16 mouse cellular contexts compared by ENCODE assay signal in the genomic region with DNA sequence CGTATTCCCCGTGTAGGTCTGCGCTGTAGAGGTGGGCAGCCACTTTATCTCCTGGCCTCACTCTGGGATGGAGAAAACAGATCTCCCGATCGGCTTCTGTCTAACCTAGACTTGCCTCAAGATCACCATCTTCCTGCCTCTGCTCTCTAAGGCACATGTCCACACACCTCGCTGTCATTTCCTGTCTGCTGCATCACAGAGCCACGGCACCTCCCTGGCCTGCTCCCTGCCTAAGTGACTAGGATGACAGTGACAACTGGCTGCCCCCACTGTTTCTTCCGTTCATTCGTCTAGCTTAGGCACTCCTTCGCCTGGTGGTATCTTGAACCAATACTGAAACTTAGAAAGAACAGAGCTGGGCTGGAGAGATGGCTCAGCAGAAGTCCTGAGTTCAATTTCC. TPM values are rescaled to one million over a fixed set of nuclear protein-coding genes. Genes with fewer than 3 reads are reported as not detected.
"Had no signal": no experiment of that assay in that cellular context is flagged by ENCODE, and none has a peak within 500 bp of the region (broad histone marks: within the 10 kb centered on the region; RNA-seq: fewer than 3 reads in every experiment).

No protein-coding gene starts in this region.

- ATAC-seq: liver, postnatal 0 days; midbrain, embryonic 16.5 days had no signal

- DNase-seq: kidney, adult 2 months; kidney, postnatal 25 days; layer of hippocampus, postnatal 36 days; liver; liver, embryonic 13.5 days; liver, postnatal 0 days; lung, postnatal 14 days; right cerebral cortex, postnatal 14 days had no signal

- H3K27me3 ChIP-seq: limb, embryonic 12.5 days; liver, embryonic 13.5 days; lung, embryonic 15.5 days; stomach, embryonic 15.5 days had no signal

- H3K4me3 ChIP-seq: limb, embryonic 12.5 days; liver, embryonic 13.5 days; lung, embryonic 15.5 days; midbrain, embryonic 10.5 days; stomach, embryonic 15.5 days had no signal

- H3K4me1 ChIP-seq: limb, embryonic 12.5 days; liver, embryonic 13.5 days; lung, embryonic 15.5 days; midbrain, embryonic 10.5 days; stomach, embryonic 15.5 days had no signal

- H3K36me3 ChIP-seq: limb, embryonic 12.5 days; lung, embryonic 15.5 days; midbrain, embryonic 10.5 days had no signal

- H3K27ac ChIP-seq: limb, embryonic 12.5 days; liver, embryonic 13.5 days; lung, embryonic 15.5 days; macrophage; midbrain, embryonic 10.5 days; stomach, embryonic 15.5 days had no signal

RNA-seq across cellular contexts. Expression of gene Pagr1b, which starts 16.7 kb away (rescaled TPM):
- polyA plus RNA-seq: kidney, embryonic 16.5 days; lung, embryonic 15.5 days; neural tube, embryonic 14.5 days; stomach, embryonic 15.5 days had no signal

RNA-seq across cellular contexts. Expression of gene Prrt2, which starts 21.4 kb away (rescaled TPM):
- polyA plus RNA-seq: liver, postnatal 0 days; macrophage had no signal
